Mouse (Mus musculus) liver, postnatal 0 days (tissue): ENCODE results near the gene 4921504E06Rik.

Experiments
- CTCF ChIP-seq: sonication (generic); IDR thresholded peaks from 2 replicates; pipeline ENCODE4 v1.5.1; 2016; ENCODE audit warnings: antibody characterized with exemption, low read depth
- EP300 ChIP-seq: IDR thresholded peaks from 2 replicates; pipeline ENCODE4 v1.6.1; 2016; ENCODE audit warnings: antibody characterized with exemption, low read depth, mild to moderate bottlenecking

- TF ChIP-seq CTCF: no peak
- TF ChIP-seq EP300: no peak
Observed at GRCm38 (mm10) chr2:19458785-19459184, 94.9 kb downstream of the 4921504E06Rik start.
